Mouse (Mus musculus): ENCODE data around the gene Acot4.

GRCm38 (mm10) chr12:84000418-84000817, 37.8 kb upstream of the Acot4 start:
- TF ChIP-seq CTCF (IDR thresholded peaks at IDR 0.05) (no peak), EP300 (IDR thresholded peaks at IDR 0.05) (no peak)
